In the genomic region with DNA sequence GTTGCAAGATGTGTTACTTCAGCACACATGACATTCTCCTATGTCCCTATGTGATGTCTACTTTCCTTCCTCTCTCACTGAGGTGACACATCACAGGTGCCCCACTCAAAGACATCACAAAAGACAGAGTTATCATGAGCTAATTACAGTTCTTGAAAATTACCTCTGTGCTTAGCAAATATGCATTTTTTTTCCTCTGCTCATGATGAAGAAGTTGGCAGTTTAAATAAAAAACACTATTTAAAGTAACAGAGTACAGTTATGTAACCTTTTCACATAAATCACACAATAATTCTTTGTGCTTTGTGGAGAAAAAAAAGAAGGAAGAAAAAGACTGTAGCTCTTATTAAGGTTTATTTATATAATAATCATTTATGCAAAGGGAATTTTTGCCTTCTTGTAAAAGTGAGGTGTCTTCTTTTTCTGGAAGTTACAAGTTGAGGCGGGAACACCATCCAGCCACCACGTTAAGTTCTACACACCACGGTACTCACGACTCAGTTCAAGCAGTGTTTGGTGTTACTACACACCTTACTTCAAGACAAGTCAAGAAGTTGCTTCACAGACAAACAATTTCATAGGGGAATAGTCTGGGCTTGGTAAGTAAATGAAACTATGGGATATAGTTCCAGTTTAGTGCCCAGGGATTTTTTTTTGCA, we compare ENCODE assay signal across 14 mouse cellular contexts.
"Had no signal": no experiment of that assay in that cellular context is flagged by ENCODE, and none has a peak within 500 bp of the region (broad histone marks: within the 10 kb centered on the region; RNA-seq: fewer than 3 reads in every experiment).

No protein-coding gene starts in this region.

- DNase-seq: lung, adult 18-20 months; lung, embryonic 14.5 days; lung, postnatal 10 days; lung, postnatal 4 days; right cerebral cortex, postnatal 14 days; thymus, adult 18-20 months; thymus, postnatal 14 days; thymus, postnatal 36 days had no signal

- H3K9me3 ChIP-seq: midbrain, embryonic 10.5 days; midbrain, embryonic 12.5 days; midbrain, embryonic 15.5 days; neural tube, embryonic 12.5 days; stomach, embryonic 15.5 days had no signal

- H3K4me3 ChIP-seq: midbrain, embryonic 10.5 days; midbrain, embryonic 12.5 days; midbrain, embryonic 15.5 days; neural tube, embryonic 12.5 days; stomach, embryonic 15.5 days had no signal

- ATAC-seq: midbrain, embryonic 15.5 days had no signal

- H3K27me3 ChIP-seq: midbrain, embryonic 12.5 days; midbrain, embryonic 15.5 days; neural tube, embryonic 12.5 days; stomach, embryonic 15.5 days had no signal

- H3K9ac ChIP-seq: lung, embryonic 14.5 days; midbrain, embryonic 12.5 days; midbrain, embryonic 15.5 days; neural tube, embryonic 12.5 days; stomach, embryonic 15.5 days had no signal

- H3K27ac ChIP-seq: midbrain, embryonic 10.5 days; midbrain, embryonic 12.5 days; midbrain, embryonic 15.5 days; neural tube, embryonic 12.5 days; stomach, postnatal 0 days had no signal

- H3K36me3 ChIP-seq: midbrain, embryonic 10.5 days; midbrain, embryonic 12.5 days; midbrain, embryonic 15.5 days; neural tube, embryonic 12.5 days; stomach, embryonic 15.5 days had no signal

- H3K4me2 ChIP-seq: lung, embryonic 14.5 days; midbrain, embryonic 12.5 days; midbrain, embryonic 15.5 days; neural tube, embryonic 12.5 days; stomach, embryonic 15.5 days had no signal

- H3K4me1 ChIP-seq: midbrain, embryonic 12.5 days; midbrain, embryonic 15.5 days; neural tube, embryonic 12.5 days had no signal
